Mouse (Mus musculus) thymus, adult 18-20 months (tissue): Measurements from ENCODE around the gene AL731706.2.
"Not testable (repeated sequence)": the region's sequence is repeated elsewhere in the genome, so short reads cannot be mapped to it uniquely, and the experiment has no call there.

Experiments
- DNase-seq, 2 experiments: peaks; one replicate each; pipeline ENCODE4 v3.0.0; 2022; ENCODE audit warnings: mixed read lengths in 2 of 2

The AL731706.2 gene

DNA sequence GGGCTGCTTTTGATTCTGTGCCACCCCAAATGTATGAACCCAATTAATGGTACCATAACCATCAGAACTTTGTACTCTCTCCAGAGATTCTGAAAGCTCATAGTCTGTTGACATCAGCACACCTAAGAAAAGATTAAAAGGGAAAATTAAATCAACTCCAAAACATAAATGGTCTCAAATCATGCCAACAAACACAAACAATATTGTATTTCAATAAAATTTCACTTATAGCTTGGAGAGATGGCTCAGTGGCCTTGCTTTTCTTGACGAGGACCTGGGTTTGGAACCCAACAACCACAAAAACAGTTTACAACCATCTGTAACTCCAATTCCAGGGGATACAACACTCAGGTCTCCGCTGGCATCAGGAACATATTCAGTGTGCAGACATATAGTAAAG lies at the start of gene AL731706.2:
TSS of gene AL731706.2 (minus strand) at position 101 of the 400 bp plus-strand sequence.
- no peak for DNase-seq

DNA sequence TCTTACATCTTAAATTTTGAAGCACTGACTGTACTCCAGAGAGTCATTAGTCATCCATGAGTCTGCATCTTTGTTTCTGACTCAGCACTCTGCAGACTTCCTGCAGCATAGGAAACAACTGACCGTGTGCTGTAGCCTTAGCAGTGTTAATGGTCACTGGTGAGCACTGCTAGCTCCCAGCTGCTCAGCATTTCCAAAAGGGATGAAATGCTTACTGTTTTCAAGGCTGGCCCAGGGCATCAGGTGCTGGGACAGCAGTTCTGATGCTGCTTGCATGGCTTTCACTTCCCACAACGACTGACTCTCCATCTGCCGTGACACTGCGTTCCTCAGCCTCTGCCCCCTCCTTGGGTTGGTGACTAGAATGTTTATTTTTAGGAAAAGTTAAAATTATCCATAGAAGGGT lies 35.5 kb upstream of the AL731706.2 start:
- DNase-seq = no peak

DNA sequence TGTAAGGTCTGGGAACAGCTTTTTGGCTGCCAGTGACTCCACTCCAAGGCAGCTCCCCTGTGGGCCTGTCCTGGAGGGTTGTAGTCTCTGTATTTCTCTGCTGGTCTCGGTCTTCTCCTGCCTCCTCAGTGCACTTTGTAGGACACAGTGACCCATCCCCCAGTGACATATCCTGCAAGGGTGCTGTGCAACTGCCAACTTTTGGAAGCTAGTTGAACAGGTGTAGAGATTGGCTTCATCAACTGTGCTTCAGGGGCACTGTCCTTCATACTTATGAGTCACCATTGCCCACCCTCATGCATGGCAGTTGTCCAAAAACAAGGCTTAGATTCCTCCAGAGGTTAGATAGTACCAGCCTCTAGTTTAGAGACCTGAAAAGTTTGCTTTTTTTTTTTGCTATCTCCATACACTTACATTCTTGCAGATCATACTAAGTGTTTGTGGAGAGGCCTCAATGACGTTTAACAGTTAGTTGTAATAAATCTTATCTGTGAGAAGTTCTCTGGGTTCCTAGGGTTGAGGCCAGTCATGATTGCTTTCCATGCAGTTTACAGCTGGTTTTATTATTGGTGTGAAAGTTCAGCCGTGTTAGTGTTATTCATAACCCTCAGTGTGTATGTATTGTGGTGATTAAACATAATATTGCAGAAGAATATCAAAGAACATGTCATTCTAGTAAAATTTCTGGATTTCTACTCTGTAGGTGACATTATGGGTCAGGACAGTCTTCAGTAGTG lies 34.9 kb upstream of the AL731706.2 start:
- DNase-seq = no peak

DNA sequence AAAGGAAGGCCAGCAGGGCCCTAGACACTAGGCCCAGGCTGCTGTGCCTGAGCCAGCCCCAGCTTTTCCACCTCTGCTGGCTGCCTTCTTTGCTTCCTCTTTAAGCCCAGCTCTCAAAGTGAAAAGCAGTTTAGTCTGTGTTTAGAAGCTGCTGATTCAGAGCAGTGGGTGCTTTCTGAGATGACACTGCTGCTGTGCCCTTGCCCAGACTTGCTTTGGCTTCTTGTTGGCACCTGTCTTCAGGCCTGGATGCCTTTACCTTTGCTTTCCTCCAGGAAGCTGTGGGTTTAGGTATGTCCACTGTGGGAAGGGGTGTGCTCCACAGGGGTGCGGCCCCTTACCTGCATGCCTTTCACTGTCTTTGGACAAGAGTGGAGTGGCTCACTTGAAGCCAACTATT lies 34.0 kb upstream of the AL731706.2 start:
- DNase-seq = no peak

DNA sequence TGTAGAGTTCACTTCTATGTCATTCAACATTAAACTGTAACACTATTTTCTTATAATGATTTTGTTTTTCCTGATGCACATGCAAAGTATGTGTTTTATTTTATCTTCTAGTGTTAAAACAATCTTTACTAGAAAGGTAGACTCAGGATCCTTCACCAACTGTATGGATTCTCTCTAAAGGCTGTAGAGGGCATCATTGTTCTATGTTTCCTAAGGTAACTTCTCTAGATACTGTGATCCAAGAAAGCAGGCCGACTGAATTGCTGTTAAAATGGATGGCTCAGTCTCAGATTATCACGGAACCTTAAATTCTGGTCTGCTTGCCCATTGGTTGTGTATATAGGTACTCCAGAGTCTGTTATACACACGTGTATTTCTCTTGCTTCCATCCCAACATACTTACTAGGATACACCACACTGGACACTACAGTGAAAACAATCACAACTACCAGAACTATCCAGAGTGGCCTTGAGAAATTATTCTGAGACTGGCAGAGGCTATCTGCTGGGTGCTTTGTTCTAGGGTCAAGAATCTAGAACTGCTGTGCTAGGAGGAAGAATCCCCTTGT lies 28.9 kb upstream of the AL731706.2 start:
- DNase-seq = no peak

DNA sequence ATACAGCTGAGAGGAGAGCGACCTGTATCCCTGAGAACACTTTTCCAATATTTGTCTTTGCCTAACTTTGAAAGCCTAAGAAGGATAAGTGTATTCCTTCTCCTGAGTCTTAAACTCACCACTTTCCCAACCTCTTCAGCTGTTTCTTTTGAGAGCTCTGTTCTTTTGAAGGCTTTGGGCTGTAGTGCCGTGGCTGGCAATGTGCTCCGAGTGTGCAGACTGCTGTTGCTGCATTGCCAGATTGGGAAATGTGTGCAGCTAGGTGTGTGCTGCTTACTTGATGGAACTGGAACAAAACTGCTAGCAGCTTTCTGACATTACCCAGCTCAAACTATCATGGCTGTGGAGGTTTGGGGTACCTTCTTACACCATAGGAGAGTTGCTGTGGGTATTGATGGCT lies 27.5 kb upstream of the AL731706.2 start:
- no peak for DNase-seq

DNA sequence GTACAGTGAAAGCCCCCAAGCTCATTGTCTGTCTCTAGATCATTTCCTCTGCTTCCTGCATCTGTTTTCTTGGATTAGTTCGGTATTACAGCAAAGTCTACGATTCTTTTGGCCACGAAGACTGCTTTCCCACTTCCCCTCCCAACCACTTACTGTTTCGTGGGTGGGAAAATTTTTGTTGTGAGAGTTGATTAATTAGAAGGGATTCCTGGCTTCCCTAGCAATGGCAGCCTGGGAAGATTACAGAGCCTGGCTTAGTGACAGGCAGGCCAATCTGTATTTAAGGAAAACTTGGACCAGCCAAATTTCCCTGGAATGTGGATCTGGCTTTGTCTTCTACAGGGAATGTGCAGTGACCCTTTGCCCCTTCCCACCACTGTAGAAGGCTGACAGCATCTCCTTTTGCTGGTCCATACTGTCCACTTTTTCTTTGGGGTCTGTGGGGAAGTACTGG lies 26.5 kb upstream of the AL731706.2 start:
- DNase-seq = no peak

DNA sequence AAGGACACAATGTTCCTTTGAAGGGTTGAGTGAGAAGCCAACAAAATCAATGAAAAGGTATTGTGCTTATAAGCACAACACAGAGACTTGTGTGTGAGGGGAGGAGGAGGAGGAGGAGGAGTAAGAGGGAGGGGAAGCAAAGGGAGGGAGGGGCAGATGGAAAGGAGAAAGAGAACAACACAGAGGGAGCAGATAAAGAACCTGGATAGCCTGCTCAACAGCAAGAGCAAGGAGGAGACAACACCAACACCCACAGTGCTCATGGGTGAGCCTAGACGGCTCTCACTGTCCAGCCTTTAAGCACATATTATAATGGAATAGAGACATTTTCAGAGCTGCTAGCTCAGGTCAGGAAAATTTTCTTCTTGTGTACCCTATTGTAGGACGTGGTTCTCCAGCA lies 23.8 kb upstream of the AL731706.2 start:
- DNase-seq = no peak

DNA sequence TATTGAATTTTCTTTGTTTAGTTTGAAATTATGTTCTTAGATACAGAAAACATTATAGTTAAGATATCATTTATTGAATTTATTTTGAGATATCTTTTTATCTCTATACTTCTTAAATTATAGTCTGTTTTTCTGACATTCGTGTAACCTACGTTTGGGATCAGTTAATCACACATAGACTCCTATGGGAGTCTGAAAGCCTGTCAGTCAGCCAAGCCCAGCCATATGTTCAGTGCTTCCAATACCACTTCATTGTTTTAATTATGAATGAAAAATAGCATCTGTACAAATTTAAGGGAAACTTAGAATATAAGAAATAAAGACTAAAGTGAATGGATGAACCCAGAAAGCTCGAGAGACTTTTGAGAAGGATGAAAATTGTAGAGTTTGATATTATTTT lies 23.1 kb upstream of the AL731706.2 start:
- no peak for DNase-seq

DNA sequence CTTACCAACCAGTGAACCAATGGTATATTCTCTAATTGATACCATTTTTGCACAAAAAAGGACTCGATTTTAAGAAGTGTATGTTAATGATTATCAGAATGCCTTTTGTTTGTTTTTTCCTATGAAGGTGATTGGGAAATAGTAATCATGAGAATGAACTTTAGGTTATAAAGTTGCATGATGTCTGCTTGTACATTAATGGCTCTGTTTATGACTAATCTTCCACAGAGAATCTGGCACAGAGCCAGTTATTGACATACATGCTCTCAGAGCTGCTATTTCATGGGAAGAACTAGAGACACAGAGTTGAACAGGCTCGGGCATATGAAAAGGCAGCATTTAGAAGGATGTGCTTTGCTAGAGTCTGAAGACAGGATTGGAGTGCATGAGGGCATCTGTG lies 10.7 kb upstream of the AL731706.2 start:
- no peak for DNase-seq

DNA sequence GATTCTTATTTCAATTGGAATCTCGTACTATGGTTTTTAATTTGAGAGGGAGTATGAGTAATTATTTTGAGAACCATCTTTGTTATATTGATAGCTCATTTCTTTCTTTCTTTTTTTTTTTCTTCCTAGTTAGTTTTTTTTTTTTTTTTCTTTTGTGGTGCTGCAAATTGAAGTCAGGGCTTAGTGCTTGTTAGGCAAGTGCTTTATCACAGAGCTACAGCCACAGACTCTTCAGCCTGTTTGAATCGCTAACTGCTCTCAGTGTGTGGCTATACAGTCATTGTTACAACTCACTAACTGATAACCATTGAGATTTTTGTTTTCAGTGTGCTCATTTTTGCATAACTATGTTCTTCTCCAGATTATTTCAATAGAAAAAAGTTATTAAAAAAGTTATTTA lies 9.0 kb upstream of the AL731706.2 start:
- DNase-seq = no peak

DNA sequence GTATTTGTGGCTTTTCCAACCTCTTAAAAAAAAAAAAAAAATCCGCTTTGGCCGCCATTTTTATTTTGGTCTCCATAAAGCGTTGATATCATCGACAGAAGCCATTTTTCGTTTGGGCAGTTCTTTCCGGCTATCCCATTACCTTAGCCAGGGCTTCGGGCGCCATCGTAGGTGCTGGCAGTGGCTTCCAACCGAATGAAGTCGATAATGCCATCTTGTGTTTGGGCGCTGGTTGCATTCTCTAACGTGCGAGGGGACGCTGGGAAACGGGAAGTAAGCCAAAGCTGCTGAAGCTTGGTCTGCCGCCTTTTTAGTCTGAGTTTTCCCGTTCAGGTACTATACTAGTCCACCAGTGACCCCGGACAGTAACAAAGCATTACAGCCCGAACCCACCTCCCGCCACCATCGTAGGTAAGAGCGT lies 6.5 kb upstream of the AL731706.2 start:
- DNase-seq = peak; percentile 90 to 94

DNA sequence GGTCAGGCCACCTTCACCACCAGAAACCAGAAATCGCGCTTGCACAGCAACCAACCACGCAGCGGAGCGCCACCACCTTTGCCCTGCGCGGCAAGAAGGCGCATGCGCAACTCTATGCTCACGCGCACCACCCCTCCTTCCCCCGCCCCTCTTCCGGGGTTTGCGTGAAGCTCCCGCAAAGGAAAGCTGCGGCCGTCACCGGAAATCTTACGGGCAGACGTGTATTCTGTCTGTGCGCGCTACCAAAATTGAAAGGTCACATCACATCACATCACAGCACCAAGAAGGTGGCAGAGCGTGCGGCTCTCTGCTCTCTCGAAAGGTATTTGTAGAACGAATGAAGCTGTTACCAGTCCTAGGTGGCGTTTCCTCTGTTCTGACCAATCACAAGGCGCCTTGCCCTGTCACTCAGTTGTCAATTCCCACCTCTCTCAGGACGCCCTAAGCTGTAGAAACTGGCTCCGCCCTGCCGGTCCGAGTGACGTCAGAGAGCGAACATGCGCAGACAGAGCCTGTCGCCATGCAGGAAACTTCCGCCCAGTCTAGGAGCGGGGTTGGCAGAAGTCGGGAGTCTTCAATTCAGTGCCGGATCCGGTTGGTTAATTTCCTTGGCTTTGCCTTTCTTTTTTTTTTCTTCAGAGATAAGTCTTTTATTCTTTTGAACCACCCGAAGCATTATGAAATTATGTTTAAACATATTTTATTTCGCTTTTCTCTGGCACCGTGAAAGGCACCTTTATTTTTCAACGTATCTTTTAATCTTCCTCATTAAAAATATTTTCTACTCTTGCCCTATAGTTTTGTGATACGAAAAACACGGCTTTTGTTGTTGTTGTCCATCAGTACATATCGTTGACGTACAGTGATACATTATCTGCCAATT lies 5.8 kb upstream of the AL731706.2 start, which contains the start of the genes Slx4ip, AL731706.1 and Mkks:
TSS of gene Slx4ip (plus strand) at position 151 of the 883 bp plus-strand sequence.
TSS of gene AL731706.1 (minus strand) at position 322 of the 883 bp plus-strand sequence.
TSS of gene Mkks (minus strand) at position 322 of the 883 bp plus-strand sequence.
- peak; percentile 99 for DNase-seq

DNA sequence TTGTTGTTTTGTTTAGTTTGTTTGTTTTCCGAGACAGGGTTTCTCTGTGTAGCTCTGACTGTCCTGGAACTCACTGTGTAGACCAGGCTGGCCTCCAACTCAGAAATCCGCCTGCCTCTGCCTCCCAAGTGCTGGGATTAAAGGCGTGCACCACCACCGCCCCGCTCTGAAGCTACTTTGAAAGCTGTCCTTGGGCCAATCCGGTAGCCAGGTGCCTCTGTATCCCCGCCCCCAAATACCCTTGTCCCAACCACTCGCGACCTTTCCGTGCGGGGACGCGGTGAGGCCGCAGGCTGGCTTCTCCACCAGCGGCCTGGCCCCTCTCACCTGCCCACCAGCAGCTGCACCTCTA lies 5.2 kb upstream of the AL731706.2 start:
- not testable (repeated sequence) for DNase-seq

DNA sequence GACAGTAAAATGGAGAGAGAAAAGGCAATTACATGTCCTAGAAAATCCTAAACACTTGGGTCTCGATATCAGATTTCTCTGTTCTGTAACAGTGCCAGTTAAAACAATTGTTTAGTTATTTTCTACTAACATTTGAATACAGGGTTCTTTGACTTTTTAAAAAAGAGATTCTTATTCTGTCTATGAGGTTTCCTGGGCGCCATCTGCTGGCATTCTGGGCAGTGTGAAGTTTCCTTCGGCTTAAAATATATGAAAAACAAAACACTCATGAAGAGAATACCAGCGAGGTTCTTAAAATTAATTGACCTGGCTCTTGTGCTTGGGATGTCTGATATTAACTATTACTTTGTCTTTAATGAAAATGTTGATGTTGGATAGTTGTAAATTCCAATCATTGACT lies 1.4 kb upstream of the AL731706.2 start:
- no peak for DNase-seq

DNA sequence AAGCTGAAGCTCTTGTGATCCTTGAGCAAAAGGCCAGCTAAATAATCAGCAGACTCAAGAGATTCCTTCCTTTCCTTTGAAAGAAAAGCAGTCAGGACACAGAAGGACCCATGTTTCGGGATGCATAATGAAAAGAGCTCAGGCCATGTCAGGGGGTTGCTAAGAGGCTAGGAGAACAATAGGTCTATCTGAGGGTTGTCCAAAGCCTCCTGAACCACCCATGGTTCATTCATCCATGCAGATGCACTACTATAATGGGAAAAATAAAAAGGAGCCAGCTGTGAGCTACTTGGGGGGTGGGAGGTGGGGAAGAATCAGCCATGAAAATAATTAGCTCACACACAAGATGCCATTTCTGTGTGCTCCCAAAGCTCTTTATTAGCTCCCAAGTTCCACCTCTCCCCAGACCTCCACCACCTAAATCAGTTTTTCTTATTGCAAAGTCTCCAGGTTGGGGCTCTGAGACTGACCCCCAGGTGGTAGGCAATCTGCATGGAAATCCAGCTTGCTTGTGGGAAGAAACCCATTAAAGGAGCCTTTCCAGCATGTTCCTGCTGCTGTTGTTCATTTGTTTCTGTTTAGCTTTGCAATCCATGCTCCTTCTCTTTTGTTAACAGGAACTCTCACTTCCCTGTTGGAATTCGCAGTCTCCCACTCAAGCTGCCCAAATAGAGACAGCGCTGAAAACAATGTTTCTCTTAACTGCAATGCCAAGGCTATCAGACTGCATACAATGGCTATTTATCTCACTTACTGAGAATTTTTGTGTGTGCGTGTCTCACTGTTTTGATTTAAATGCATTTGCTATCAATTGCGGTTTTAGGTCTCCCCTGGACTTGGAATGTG lies 30.7 kb downstream of the AL731706.2 start:
- DNase-seq = no peak

DNA sequence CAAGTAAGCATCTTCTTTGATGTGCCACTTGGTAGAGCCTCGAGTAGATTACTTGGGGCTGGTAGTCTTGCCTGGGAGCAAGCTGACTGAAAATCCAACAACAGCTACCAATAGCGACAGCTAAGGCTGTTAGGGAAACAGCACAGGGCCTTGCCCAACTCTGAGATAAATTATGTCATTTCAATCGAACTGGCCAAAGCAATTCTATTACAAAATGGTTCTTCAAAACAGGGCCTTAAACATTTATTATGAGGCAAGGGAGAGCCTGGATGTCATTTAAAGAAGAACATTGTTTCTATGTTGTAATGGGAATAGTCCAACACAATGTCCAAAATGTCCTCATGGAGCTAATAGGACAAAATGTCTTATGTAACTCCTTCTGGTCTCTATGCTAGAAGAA lies 35.1 kb downstream of the AL731706.2 start:
- no peak for DNase-seq

DNA sequence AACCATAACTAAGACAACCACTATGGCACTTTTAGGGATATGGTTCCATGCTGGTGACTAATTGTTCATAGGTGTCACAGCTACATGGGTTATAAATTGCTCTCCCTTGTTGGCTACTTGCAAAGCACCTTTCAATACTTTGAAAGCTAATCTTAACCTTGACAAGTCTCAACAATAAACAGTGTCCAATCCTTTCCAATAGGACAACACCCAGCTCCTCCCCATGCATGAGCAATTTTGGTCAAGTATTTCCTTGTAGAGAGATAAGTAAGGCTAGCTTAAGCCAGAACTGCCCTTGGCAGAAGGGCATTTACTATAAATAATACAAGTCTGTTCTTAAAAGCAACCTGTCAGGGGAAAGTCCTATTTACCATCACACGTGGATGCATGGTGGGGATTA lies 47.5 kb downstream of the AL731706.2 start:
- DNase-seq = no peak

DNA sequence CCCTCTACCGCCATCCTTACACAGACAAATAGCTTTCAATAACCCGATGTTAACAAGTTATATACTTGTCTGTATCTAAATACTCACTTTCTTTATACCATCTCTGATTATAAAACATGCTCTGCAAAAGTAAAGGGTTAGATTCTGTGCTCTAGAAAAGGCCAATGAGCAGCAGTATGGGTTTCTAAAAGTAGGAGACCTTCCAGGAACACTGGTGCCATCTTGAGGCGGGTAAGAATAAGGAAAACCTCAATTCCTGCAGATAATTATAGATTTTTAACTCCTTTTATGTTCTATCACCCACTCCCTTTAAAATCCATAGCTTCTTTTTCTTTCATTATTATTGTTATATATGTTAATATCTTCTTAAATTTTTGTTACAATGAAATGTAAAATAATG lies 49.6 kb downstream of the AL731706.2 start:
- DNase-seq = no peak
